Mouse (Mus musculus) MN1 (cell line): ENCODE results near the gene Prkch.

Source experiments
- DNase-seq: peaks from one replicate; pipeline ENCODE4 v3.0.0-alpha.2; 2016; ENCODE audit warnings: low spot score

Gene Prkch

DNA sequence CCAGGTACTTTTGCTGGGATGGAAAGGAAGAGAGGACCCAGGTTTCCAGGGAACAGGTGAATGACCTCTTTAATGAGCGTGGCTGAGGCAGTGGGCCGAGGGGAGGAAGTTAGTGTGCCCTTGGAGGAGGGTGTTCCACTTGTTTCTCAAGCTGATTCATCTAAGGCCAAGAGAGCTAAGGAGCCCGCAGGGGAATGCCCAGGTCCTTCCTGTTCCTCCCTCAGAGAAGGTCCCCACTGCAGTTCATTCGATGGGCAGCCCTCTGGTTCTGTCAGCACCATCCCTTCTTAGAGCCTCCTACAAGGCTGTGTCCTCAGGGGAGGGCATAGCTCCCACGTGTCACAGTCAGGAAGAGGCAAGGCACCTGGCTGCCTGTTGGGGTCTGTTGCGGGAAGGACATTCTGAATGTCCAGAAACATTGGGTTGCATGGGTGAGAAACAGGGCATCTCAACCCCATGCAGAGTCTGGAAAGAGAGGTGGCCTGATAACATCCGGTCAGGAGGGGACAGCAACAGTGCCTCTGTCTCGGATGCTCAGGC is 26.3 kb downstream of the Prkch start:
- no peak for DNase-seq

DNA sequence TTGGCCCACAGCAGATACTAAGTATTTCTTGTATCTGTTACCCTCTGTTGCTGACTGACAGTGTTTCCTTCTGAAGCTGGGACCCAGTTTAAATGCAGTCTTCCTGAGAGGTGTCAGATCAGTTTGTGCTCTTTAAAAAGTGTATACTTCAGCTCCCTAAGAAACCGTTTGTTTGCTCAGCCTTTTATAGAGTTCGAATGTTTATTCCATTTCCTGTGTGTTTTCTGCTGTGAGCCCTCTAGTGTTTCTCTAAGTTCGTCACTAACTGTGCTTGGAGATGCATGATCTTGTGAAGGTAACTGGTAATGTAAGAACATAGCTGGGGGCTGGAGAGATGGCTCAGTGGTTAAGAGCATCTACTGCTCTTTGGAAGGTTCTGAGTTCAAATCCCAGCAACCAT is 27.1 kb downstream of the Prkch start:
- no peak for DNase-seq

DNA sequence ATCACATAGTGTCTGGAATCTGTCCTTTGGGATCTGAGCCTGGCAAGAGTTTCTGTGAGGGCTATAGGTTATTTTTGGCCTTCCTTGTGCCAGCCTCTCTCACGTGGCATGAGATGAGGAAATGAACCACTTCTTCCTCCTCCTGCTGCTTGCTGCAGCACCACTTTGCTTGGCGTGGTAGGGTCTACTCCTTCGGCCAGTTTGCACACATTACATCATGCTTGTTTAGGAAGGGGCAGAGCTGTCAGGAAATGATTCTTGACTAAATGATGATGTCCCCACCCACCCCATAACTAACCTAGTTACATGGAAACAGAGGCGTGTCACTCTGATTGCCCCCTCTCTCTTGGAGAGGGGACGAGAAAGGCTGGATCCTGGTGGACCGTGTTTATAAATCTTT is 28.6 kb downstream of the Prkch start:
- DNase-seq: no peak

DNA sequence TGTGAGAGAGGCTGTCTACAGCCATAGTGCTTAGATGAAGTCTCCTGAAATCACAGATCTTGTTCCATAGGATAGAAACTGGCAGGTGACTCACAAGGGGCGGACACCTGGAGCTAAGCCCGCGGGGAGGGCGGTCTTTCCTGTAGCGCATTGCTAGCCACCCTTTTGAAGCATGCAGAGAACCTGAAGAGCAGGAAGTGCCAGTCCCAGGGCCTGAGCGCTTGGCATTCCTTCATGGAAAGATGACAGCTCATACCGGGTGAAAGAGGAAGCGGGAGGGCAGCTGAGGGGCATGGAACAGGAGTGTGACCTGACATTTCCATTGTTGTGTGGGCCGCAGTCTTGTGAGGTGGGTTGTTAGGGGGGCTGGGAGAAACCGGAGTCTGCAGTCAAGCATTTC is 33.1 kb downstream of the Prkch start:
- no peak for DNase-seq

DNA sequence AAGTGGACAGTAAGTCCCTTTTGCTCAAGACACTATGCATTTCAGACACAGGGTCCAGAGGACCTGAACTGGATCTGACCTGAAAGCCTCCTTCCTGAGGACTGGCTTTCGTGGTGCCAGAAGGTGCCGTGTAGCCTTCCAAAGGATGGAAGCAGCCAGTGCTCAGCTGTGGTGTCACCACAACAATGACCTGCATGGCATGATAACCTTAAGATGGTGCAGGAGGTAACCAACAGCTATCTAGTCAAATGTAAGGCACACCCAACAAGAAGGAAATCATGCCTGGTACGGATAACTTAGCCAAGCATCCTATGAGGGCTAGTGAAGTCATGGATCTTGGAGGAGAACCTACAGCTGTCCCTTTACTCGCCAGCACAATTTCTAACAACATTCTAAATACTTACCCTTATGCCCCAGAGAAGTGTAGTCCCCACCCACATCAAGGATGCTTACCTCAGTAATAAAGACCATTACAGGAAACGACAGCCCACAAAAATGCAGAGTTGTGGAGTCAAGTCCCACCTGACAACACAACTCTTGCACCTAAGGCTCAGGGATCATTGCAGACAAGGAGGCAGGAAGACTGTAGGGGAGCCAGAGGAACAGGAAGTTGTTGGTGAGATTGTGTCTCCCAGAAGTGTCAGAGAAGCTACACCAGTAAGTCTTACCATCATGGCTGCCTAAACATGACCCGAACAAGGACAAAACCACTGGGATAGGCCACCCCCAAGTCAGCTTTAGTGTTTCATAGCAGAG is 40.9 kb downstream of the Prkch start:
- DNase-seq: no peak

DNA sequence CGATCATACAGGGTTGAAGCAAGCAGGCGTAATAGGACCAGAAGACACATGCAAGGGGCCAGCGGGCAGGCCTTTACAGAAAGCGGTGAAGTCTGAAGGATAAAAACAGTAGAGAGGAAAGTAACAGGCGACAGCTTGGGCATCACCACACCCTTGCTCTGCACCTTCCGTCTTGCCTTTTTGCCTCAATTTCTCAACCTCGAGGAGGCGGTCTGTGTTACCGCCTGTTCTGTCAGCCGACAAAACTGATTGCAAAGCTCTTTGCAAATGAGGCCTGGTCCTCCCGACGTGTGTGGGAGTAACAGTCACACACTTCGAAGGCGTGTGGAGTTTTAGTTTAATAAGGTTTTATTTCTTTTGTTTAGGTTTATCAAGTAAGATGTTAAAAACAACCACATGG is 43.3 kb downstream of the Prkch start:
- no peak for DNase-seq

DNA sequence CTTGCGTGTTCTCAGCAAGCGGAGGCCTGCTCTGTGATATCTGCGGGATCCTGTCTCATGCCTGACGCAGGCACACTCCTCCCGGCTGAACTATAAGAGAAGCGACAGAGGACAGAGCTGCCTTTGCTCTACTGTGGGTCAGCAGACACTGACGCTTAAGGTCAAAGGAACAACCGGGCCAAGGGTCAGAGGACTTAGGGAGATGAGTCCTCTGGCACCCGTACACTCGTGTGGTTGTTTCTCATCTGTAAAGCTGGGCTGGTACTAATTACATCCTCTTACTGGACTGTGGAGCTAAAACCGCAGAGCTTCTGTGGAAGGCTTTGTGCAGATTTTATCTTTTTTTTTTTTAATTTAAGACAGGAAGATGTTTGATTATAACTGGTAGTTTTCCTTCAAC is 46.0 kb downstream of the Prkch start:
- no peak for DNase-seq

DNA sequence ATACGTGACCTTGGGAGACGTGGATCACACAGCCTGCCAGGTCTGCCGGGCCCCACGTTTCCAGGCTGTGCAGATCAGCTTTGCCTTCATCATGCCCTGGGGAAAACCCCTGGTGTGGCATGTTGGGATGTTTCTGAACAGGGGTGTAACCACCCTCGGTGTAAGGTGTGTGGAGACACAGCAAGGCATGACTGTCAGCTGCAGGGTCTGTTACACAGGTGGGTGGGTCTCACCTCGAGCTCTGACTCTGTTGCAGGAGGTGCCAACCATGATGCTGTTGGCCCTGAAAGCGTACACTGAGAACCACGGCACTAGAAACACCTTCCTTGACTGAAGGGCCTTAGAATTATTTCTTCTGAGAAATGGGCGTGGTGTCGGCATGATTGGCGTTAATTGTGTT is 46.6 kb downstream of the Prkch start:
- DNase-seq: no peak

DNA sequence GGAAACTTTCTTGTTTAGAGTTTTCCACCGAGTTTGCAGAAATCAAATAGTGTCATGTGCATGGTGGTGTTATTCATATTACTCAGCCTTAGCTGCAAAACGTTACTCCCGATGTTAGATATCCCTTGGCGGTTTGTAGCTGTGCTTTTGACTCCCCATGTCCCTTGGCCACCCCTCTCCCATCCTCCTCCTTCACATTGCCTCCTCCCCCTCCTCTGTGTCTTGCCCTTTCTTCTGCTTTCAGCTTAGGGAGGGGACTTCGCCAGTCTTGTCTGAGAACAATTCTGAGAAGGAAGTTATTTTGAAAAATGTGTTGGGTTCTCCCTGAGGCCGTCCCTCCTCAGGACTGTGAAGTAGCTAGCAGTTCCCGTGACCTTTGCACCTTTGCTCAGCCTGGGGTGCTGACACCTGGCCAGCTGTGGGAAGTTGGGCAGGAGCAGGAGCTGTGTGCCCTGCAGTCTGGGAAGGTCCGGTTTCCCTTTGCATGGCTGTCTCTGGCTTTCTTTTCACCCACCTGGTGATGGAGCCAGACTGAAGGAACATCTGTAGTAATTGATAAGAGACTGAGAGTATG is 48.2 kb downstream of the Prkch start:
- no peak for DNase-seq

DNA sequence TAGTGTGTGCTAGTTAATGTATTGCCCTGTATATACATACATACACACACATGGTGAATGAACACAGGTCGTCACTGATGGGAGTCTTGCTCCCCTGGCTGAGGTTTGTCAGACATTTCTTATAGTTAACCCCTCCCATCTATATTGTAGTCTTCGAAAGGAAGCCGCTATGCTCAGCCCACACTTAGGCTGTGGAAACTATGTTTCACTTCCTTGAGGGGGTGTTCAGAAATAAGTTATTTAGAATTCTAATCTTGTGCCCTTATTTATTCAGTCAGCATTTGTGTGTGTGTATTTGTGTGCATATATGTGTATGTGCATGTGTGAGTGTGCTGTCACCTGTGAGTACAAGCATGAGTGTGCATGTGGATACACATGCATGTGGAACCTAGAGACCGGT is 49.1 kb downstream of the Prkch start:
- DNase-seq: no peak

DNA sequence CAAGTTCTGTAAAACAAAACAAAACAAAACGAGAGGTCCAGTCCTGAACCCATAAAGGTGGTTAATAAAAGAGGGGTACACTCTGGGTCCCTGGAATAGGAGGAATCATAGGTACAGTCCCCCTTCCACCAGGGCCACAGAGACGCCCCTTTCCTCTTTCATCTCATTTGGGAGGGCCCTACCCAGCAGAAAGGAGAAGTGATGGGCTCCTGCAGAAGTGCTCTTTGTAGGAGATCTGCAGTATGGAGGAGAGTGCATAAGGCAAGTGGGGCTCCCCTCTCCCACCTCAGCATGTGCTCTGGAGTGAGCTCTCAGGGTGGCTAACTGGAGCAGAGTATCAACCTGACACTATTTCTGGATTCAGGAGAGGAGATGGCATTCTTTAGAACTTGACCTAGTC is 55.0 kb downstream of the Prkch start:
- no peak for DNase-seq

DNA sequence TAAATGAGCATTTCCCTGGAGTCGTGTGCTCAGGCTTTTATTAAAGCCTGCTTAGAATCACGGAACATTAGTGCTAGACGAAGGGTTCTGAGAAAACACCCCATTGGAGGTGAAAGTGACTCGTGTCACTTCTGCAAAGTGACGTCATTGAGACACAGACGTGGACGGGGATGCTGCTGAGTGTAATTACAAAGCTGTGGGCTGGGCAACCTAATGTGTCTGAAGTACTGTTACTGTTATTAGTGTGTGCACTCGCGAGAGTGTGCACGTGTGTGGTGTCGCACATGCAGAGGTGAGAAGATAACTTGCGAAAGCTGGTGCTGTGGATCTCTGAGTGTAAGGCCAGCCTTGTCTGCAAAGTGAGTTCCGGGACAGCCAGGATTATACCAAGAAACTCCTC is 56.6 kb downstream of the Prkch start:
- DNase-seq: no peak

DNA sequence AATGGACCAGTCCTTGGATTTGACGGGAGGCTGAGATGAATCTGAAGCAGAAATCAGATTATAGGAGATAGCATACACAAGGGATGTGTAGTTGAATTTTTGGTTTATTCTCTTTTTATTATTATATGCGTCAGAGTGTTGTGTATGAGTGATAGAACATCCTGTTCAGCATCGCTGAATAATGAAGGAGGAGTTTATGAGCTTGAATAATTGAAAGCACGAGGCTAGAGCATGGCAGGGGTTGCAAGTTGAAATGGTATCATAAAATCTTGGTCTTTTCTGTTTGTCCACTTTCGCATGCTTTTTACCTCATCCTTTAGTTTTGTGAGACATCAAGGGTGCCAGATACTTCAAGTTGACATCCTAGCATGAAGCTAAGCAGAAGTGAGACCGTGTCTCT is 60.6 kb downstream of the Prkch start:
- DNase-seq: no peak

DNA sequence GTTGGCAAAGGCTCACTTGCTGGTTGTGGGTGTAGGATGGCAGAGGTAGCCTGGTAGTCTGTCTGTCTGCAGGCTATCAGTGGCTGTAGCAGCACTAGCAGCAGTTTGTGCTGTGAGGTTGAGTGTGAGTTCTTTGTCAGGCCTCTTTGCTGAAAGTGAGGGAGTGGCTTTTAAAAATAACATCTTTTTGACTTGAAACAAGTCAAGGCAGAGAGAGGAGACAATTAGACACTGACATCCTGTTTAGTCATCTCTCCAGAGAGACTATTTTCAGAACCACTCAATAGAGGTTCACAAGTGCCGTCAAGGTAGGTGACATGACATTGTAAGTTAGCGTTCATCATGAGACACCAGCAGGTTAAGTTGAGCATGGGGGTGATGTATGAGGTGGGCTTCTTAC is 63.1 kb downstream of the Prkch start:
- DNase-seq: no peak

DNA sequence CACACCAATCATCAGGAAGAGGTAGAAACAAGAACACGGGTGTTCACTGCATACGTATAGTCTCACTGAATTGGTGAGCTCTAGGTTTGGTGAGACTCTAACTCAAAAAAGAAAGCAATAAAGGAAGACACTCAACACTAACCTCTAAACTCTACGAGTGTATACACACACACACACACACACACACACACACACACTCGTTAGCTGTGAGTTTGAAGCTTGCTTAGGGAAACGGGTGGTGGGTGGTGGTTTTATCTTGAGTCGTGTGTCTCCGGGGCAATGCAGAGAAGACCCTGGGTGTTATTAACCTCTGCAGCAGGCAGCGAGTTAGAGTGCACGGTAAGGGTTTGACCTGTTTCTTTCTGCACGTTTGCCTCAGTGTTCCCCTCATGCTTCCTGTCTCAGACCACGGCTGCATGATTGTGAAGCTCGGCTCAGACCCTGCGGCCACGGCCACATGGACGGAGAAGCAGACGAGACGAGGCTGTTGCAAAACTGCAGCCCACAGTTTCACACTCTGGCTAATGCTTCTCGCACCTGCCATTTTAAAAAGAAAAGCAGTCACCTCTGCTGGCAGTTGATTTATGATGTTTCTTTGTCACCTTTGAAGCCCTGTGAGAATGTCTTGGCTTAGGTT is 72.1 kb downstream of the Prkch start:
- no peak for DNase-seq

DNA sequence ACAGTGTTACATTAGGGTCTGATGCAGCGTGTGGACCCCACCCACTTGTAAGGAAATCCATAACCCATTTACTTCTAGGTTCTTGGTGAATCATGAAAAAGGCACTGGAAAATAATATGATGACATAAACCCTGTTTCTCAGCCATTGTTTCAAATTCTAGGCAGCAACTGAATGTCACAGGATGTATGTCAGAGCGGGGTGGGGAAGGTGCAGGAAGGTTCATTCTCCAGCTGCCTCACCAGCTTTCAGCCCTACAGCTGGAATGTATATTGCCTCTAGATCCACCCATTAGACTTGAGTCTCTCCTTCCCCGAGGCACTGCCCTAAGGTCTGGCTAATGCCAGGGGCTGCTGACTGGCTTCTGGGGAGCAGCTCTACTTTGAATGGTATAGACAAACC is 78.8 kb downstream of the Prkch start:
- DNase-seq: no peak

DNA sequence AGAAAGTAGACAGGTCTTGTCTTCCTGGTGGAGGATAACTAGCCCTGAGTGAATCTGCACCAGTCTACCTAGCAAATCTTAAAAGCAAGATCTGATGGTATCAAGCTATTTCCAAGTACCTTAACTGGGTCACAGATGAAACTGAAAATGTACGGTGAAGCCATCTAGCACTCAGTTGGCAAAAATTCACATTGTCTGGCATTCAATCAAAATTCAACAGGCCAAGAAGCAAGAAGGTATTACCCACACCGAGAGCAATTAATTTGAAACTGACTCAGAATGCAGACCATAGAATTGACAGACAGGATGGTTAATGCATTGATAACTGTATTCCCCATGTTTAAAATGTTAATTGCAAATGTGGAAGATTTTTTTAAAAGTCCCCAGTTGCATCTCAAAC is 82.1 kb downstream of the Prkch start:
- no peak for DNase-seq

DNA sequence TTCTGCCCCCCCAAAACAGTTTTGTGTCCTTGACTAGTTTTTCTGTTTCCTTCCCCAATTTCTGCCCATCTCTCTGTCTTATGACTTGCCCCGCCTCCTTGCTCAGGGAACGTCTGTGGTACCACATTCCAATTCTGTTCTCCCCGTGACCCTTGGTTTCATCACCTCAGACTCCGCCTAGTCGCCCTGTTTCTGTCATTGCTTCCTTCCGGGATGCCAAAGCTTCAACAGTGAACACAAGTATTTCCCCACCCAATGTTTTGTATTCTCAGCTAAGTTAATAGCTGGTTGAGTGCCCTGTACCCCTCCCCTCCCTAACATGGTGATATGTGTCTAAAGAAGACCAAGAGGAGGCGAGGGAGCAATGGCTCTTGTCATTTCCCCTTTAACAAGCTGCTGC is 83.0 kb downstream of the Prkch start:
- no peak for DNase-seq

DNA sequence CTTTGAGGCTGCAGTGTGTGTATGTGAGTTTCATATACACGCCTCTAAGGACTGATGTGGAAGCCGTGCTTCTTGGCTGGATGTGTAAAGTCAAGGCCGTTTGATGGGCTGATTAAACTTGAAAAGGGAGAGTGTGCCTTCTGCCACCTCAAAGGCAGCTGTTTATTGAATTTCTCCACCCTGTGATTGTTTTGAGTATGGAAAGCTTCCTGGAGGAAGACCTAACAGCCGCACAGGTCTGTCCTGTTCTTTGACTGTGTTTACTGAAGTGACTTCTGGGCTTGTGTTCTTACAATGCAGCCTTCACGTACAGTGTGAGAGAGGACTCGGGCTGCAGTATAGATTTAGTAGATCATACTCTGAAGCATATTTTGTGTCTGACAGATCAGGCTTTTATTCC is 86.1 kb downstream of the Prkch start:
- no peak for DNase-seq

DNA sequence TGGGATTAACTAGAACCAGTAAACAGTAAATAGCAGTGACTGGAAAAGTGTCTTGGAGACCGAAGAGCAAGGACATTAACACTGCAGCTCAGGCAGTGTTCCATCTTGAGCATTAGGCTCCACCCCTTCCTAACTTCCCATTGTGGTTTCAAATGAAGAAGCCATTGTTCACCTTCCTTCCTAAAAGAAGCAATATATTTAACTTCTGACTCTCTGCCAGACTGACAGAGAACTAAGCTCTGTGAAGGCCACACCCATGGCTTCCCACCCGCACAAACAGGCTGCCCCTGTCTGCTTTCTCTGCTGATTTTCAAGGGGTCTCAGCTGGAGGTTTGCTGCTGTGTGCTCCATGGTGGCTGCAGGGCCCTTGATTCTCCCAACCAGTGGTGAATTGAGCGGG is 86.9 kb downstream of the Prkch start:
- no peak for DNase-seq

DNA sequence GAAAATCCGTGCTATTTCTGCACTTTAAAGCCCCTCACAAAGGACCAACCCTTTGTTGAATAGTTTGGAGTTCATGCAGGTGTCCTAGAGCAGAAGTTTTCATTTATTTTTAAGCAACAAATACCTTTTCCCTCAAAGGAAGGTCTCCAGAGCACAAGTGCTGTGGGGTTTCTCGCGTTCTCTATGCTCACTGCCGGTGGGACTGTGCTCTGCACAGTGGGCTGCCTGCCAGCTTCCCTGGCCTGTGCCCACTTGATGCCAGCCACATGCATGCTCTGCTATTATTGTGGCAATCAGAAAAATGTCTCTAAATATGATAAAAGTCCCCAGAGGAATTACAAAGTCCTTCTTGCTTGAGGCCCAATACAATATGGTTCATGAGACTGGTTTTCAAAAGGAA is 87.4 kb downstream of the Prkch start:
- DNase-seq: no peak

DNA sequence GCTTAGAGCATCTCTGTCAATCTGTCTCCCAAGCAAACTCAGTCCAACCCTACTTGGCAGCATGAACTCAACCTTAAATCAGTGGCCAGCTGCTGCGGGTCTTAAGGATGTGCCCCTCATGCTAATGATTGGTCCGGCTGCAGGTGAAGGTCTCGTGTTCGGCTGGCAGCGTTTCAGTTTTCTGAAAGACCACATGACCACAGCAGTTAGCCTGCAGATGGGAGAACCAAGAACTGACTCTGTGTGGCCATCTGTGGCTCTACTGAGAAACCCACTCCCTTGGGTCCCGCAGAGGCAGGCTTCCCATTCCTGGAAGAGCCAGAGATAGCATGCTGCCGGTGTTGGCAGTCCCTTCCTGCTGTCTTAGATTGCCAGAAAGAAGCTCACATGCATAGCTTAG is 89.2 kb downstream of the Prkch start:
- no peak for DNase-seq

DNA sequence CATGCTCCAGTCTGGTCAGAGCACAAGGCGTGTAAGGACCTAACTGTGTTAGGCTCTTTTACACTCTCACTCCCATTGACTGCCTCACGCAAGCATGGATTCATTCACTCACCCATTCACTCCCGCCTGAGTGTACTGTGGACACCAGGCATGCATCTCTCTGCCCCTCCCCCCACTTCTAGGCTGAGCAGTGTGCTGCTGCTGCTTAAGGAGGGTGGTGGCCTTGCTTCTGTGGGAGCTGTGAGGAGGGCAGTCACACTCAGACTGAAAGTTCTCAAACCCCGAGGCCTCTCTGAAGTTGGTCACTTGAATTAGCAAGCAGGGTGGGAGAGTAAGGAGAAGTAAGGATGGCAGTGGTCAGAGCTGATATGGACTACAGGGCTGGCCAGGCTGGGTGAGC is 90.6 kb downstream of the Prkch start:
- no peak for DNase-seq

DNA sequence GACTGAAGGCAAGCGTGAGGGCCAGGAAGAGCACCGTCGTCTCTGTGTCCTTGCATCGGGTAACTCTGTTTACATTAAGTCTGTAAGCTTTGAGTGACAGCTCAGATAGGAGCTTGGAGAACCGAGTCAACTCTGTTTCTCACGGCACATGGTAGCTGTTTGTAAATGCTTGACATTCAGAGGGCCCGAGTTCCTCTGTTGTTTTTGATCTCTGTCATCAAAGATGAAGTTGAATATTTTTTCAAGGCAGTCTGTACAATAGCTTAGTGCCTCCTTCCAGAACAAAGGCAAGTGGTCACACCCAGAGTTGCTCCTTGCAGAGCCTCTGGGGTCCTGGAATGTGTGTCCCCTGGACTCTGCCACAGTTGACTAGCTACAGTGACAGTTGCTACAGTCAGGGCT is 94.8 kb downstream of the Prkch start:
- no peak for DNase-seq
